Mouse (Mus musculus): ENCODE measurements around the gene Defb19. TPM values are rescaled to one million over a fixed set of nuclear protein-coding genes. Genes with fewer than 3 reads are reported as not detected.

Gene Defb19
- not detected in 2 replicates for polyA plus RNA-seq (2021; fragmentation: Nextera tagmentation)
- long read RNA-seq, experiment 1 = 0 reads
- long read RNA-seq, experiment 2 = 0 reads

GRCm38 (mm10) chr2:152580107-152580506, at the start of gene Defb19:
Gene Defb19, minus strand, starts transcription at chr2:152580312.

DNA sequence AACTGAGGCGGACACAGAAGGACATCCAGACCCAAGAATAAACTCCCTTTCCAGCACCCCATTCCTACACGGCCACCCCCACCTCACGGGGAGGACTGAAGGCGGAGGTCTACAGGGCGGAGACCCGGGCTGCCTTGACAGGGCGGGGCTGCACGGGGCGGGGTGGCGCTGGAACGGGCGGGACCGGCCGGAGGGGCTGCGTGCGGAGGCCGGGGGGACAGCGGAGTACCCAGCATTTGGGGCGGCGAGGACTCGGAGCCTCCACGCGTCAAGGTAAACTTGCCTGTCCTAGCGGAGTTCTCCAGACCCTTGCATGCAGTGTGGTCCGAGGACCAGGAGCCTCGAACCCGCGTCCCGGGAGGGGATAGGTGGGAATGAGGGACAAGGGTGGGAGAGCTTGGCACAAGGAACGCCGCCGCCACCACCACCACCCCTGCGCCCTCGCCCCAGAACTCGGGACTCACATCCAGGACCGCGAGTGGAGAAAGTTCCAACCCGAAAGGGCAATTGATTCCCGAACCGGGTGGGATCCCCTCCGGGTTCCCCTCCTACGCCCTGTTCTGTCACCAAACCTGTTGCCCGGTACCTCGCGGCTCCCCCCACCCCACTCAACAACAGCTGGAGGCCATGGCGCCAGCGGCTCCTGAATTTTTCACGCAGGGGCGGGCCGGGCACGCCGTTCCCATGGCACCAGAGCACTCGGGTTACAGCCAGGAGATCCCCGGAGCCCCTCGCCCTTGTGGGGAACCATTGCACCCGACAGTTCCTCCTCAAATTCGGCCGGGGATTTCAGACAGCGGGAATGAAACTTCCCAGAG, 46.9 kb upstream of the Defb19 start, which contains the start of gene Rem1:
TSS of gene Rem1 (plus strand) at position 178 of the 818 bp plus-strand sequence.

GRCm38 (mm10) chr2:152622953-152623352, 42.8 kb upstream of the Defb19 start, which contains the start of gene Defb25:
Gene Defb25, minus strand, starts transcription at chr2:152623053.

GRCm38 (mm10) chr2:152604057-152604456, 23.9 kb upstream of the Defb19 start, which contains the start of gene Defb36:
Gene Defb36, plus strand, starts transcription at chr2:152604327.

GRCm38 (mm10) chr2:152599299-152599698, 19.2 kb upstream of the Defb19 start, which contains the start of gene Defb45:
Gene Defb45, minus strand, starts transcription at chr2:152599399.

GRCm38 (mm10) chr2:152572114-152572794, 7.9 kb downstream of the Defb19 start, which contains the start of gene Defb21:
Gene Defb21, plus strand, starts transcription at chr2:152572744.

GRCm38 (mm10) chr2:152569038-152569437, 11.1 kb downstream of the Defb19 start, which contains the start of gene Gm17416:
Gene Gm17416, plus strand, starts transcription at chr2:152569338.

GRCm38 (mm10) chr2:152539944-152540710, 40.0 kb downstream of the Defb19 start, which contains the start of gene Defb29:
Gene Defb29, minus strand, starts transcription at chr2:152540098.

Other genes with a start within 250 kb of the Defb19 start
- gene Rbck1, start 247.7 kb downstream of the Defb19 start, polyA plus RNA-seq (2021; fragmentation: Nextera tagmentation) = 94.8 and 96.8 TPM in 2 replicates
- 0.64 and 0.85 TPM in 2 replicates for gene Trib3, start 236.3 kb downstream of the Defb19 start, polyA plus RNA-seq (2021; fragmentation: Nextera tagmentation)
- 89.7 and 118 TPM in 2 replicates for gene Nrsn2, start 203.7 kb downstream of the Defb19 start, polyA plus RNA-seq (2021; fragmentation: Nextera tagmentation)
- 1.3 and 1.6 TPM in 2 replicates for gene Sox12, start 182.2 kb downstream of the Defb19 start, polyA plus RNA-seq (2021; fragmentation: Nextera tagmentation)
- gene Zcchc3, start 165.3 kb downstream of the Defb19 start, polyA plus RNA-seq (2021; fragmentation: Nextera tagmentation) = 5.9 and 6.1 TPM in 2 replicates
- 1.4 and 2.0 TPM in 2 replicates for gene 6820408C15Rik, start 164.7 kb downstream of the Defb19 start, polyA plus RNA-seq (2021; fragmentation: Nextera tagmentation)
- not detected in 2 replicates for gene Defb23, start 115.7 kb downstream of the Defb19 start, polyA plus RNA-seq (2021; fragmentation: Nextera tagmentation)
- not detected in 2 replicates for gene Defb20, start 103.2 kb downstream of the Defb19 start, polyA plus RNA-seq (2021; fragmentation: Nextera tagmentation)
- not detected in 2 replicates for gene Defb22, start 90.2 kb downstream of the Defb19 start, polyA plus RNA-seq (2021; fragmentation: Nextera tagmentation)
- not detected in 2 replicates for gene Defb26, start 68.6 kb downstream of the Defb19 start, polyA plus RNA-seq (2021; fragmentation: Nextera tagmentation)
- gene Defb28, start 62.1 kb downstream of the Defb19 start, polyA plus RNA-seq (2021; fragmentation: Nextera tagmentation) = not detected in 2 replicates
- not detected in 2 replicates for gene Defb29, start 40.2 kb downstream of the Defb19 start, polyA plus RNA-seq (2021; fragmentation: Nextera tagmentation)
- gene Gm17416, start 11.0 kb downstream of the Defb19 start, polyA plus RNA-seq (2021; fragmentation: Nextera tagmentation) = not detected in 2 replicates
- gene Defb21, start 7.6 kb downstream of the Defb19 start, polyA plus RNA-seq (2021; fragmentation: Nextera tagmentation) = not detected in 2 replicates
- gene Defb45, start 19.1 kb upstream of the Defb19 start, polyA plus RNA-seq (2021; fragmentation: Nextera tagmentation) = not detected in 2 replicates
- not detected in 2 replicates for gene Defb36, start 24.0 kb upstream of the Defb19 start, polyA plus RNA-seq (2021; fragmentation: Nextera tagmentation)
- not detected in 2 replicates for gene Defb25, start 42.7 kb upstream of the Defb19 start, polyA plus RNA-seq (2021; fragmentation: Nextera tagmentation)
- gene Rem1, start 46.6 kb upstream of the Defb19 start, polyA plus RNA-seq (2021; fragmentation: Nextera tagmentation) = 0.38 and 0.47 TPM in 2 replicates
- gene H13, start 89.1 kb upstream of the Defb19 start, polyA plus RNA-seq (2021; fragmentation: Nextera tagmentation) = 53.8 and 63.9 TPM in 2 replicates
- gene Mcts2, start 106.7 kb upstream of the Defb19 start, polyA plus RNA-seq (2021; fragmentation: Nextera tagmentation) = 19.3 and 26.8 TPM in 2 replicates
- gene Id1, start 155.9 kb upstream of the Defb19 start, polyA plus RNA-seq (2021; fragmentation: Nextera tagmentation) = 15.0 and 15.2 TPM in 2 replicates
- 6.5 and 6.9 TPM in 2 replicates for gene Cox4i2, start 173.9 kb upstream of the Defb19 start, polyA plus RNA-seq (2021; fragmentation: Nextera tagmentation)